Mouse (Mus musculus): ENCODE measurements around the gene Serinc2.

DNA sequence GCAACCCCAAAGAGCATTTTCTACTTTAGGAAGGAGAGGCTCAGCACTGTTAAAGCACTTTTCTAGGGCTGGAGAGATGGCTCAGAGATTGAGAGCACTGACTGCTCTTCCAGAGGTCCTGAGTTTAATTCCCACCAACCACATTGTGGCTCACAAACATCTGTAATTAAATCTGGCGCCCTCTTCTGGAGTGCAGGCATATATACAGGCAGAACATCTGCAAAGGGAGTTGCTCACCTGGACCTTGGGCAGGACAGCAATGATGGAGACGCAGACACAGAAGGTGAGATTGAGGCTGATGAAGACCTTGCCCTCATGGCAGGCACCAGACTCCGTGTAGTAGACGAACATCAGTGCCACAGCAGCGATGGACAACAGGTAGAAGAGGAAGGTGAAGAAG is 18.6 kb downstream of the Serinc2 start:
- TF ChIP-seq CTCF (conservative IDR thresholded peaks at IDR 0.05; ENCODE audit: low read length) (peak; percentile 84), NANOG (IDR thresholded peaks at IDR 0.05; ENCODE audit: borderline replicate concordance, low read length) (no peak)
